Mouse (Mus musculus) CD4-positive, CD25-positive, alpha-beta regulatory T cell, adult 4 months (primary cell): ENCODE measurements around the gene Slc22a30. TPM values are rescaled to one million over a fixed set of nuclear protein-coding genes. Genes with fewer than 3 reads are reported as not detected.
"Not testable (repeated sequence)": the region's sequence is repeated elsewhere in the genome, so short reads cannot be mapped to it uniquely, and the experiment has no call there.

Experiments used
- ATAC-seq: one replicate; pipeline ENCODE4 v1.8.0; 2017
- polyA plus RNA-seq, 2 experiments: library from polyadenylated mRNA; unstranded; fragments of 100-300 nt; shearing (Covaris generic); gene quantifications; one replicate each; pipeline ENCODE4 v1.2.1; 2017

Slc22a30 gene
- under 1 TPM in 1 of 2 experiments, not detected in 1; 0.13 TPM for polyA plus RNA-seq

DNA sequence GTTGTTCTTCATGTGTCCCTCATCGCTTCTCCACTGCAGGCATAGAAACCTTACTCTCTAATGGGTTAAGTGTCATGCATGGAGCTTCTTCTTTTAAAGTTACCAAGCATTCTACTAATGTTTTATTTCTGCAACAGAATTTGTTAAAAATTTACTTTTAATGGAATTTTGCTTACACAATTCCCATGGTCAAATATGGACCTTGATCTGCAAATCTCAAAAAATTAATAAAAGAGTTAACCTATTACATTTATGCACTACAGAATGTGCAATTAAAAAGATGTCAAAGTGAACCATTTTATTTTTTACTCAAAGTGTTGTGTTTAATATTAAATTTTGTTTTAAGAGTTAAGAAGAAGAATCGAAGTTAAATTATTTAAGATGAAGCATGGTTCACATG, at the start of gene Slc22a30:
Gene Slc22a30 (minus strand): TSS at position 101 of the 400 bp plus-strand sequence.
- not testable (repeated sequence) for ATAC-seq

DNA sequence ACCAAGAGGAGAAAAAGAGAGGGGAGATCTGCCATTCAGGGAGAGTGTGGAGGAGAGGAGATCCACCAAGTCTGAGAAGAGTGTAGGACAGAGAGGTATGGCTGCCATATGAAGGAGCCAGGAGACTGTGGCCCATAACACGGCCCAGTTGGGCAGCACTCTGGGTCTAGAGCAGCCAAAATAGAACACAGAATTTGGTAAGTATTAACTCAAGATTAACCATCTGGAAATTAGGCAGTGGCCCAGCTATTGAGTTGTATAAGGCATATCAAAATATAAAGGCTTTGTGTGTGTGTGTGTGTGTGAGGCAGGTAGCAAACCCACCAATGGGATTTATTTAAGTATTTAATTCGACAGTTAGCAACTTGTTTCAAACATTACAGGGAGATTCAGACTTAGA, 43.4 kb upstream of the Slc22a30 start:
- ATAC-seq = no peak

GRCm38 (mm10) chr19:8447516-8447915, 42.6 kb upstream of the Slc22a30 start:
- ATAC-seq = no peak

DNA sequence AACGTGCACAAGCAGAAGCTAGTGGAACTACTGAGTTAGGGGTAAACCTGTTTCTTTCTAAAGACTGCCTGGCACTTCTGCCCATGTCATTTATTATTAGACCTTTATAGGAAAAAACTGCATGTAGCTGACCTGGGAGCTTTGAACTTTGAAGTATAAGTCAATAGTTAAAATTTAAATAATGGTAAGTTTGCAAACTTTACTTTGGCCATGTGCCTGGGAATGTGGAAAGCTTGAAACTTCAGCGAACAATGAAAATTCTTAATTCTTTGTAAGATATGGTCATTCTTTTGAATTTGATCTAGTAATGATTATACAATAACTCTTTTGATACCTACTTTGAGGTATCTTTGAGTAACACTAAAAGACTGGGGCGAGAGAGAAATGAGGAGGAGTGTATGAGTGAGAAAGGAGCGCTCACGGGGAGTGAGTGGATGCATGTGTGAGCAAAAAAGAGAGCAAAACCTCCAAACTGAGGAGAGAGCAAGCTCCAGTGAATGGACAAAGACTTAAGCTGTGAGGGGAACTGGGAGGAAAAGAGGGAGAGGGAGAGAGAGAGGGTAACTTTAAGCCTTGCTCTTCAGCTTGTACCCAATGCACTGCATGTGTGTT, 26.2 kb upstream of the Slc22a30 start:
- ATAC-seq = no peak

- not testable (repeated sequence) for ATAC-seq
Measured at GRCm38 (mm10) chr19:8407290-8408021, 2.5 kb upstream of the Slc22a30 start.

Other genes starting within 250 kb of the Slc22a30 start
- gene Slc22a29, start 186.2 kb downstream of the Slc22a30 start, polyA plus RNA-seq = not detected
- under 1 TPM in 1 of 2 experiments, not detected in 1; 0.12 TPM for gene Slc22a8, start 186.1 kb upstream of the Slc22a30 start, polyA plus RNA-seq
- not detected for gene Slc22a6, start 212.9 kb upstream of the Slc22a30 start, polyA plus RNA-seq